Mouse (Mus musculus) kidney, adult 2 months (tissue): Measurements from ENCODE around the gene Map4k3. TPM values are rescaled to one million over a fixed set of nuclear protein-coding genes. Genes with fewer than 3 reads are reported as not detected.
"Not testable (repeated sequence)": the region's sequence is repeated elsewhere in the genome, so short reads cannot be mapped to it uniquely, and the experiment has no call there.

ENCODE experiments used
- DNase-seq: peaks from one replicate; pipeline ENCODE4 v3.0.0; 2021
- H3K27ac ChIP-seq: fragments of 200-500 bp; 2 replicates; pipeline ENCODE4 v1.5.1; 2012; ENCODE audit warnings: low read depth, low read length, control low read depth, inconsistent platforms; ENCODE audit not compliant: insufficient read depth
- H3K27me3 ChIP-seq: fragments of 200-500 bp; replicated peaks from 2 replicates; pipeline ENCODE4 v1.6.1; 2012; ENCODE audit warnings: mild to moderate bottlenecking, moderate library complexity, low read length, inconsistent platforms; ENCODE audit not compliant: control insufficient read depth, insufficient read depth
- H3K36me3 ChIP-seq: fragments of 200-500 bp; 2 replicates; pipeline ENCODE4 v1.6.1; 2012; ENCODE audit warnings: mild to moderate bottlenecking, moderate library complexity, low read length, inconsistent platforms; ENCODE audit not compliant: control insufficient read depth, insufficient read depth
- H3K4me1 ChIP-seq: fragments of 200-500 bp; 2 replicates; pipeline ENCODE4 v1.6.1; 2011; ENCODE audit warnings: low read length; ENCODE audit not compliant: control insufficient read depth, insufficient read depth
- H3K4me3 ChIP-seq: fragments of 200-500 bp; 2 replicates; pipeline ENCODE4 v1.5.1; 2011; ENCODE audit warnings: mild to moderate bottlenecking, low read depth, low read length, control low read depth; ENCODE audit not compliant: insufficient read depth
- CTCF ChIP-seq: fragments of 200-500 bp; conservative IDR thresholded peaks from 2 replicates; pipeline ENCODE4 v1.5.1; 2011; ENCODE audit warnings: low read depth, mild to moderate bottlenecking, control low read depth, low read length, moderate library complexity, mixed read lengths; ENCODE audit not compliant: insufficient read depth, insufficient read length
- POLR2A ChIP-seq: fragments of 200-500 bp; IDR thresholded peaks from one replicate; pipeline ENCODE4 v1.6.1; 2011; ENCODE audit warnings: low read depth, low read length, control low read depth
- WGBS: fragments of 180-500 bp; shearing (Covaris S2); methylation state at CpG from one replicate; pipeline ENCODE4 v1.1.7; 2018; 5-methylcytosine and 5-hydroxymethylcytosine counted together
- polyA plus RNA-seq: library from polyadenylated mRNA; depleted of rRNA; stranded (reverse); fragments of >200 nt; gene quantifications from 2 replicates; pipeline ENCODE4 v1.2.3, GENCODE M21; 2012; rRNA removed

The Map4k3 gene
- polyA plus RNA-seq, 1 experiment, result 19.4 TPM

GRCm38 (mm10) chr17:80546227-80546626 is 182.1 kb downstream of the Map4k3 start:
- Histone ChIP-seq H3K27me3 (no peaks in the 10 kb centered on the region), H3K4me1 (no peaks in the 10 kb centered on the region), H3K36me3 (no peaks in the 10 kb centered on the region), H3K27ac (no peak overlapping the region), H3K4me3 (no peak overlapping the region)
- TF ChIP-seq CTCF (no peak), POLR2A (no peak)
- DNase-seq, result no peak
- 84% methylated on average over 8 of the region's 8 CpGs for WGBS

GRCm38 (mm10) chr17:80543646-80544045 is 184.6 kb downstream of the Map4k3 start:
- 80% methylated on average over 20 of the region's 20 CpGs for WGBS
- no peaks in the 10 kb centered on the region for H3K27me3 ChIP-seq
- no peaks in the 10 kb centered on the region for H3K36me3 ChIP-seq
- H3K4me3 ChIP-seq, result no peak overlapping the region
- no peak for TF ChIP-seq POLR2A
- TF ChIP-seq CTCF, result no peak
- no peak for DNase-seq
- no peaks in the 10 kb centered on the region for H3K4me1 ChIP-seq
- H3K27ac ChIP-seq, result no peak overlapping the region

GRCm38 (mm10) chr17:80537136-80537535 is 191.1 kb downstream of the Map4k3 start:
- no peak for TF ChIP-seq POLR2A
- peak; percentile 38 for TF ChIP-seq CTCF
- Histone ChIP-seq H3K27ac (no peak overlapping the region), H3K36me3 (no peaks in the 10 kb centered on the region), H3K4me3 (no peak overlapping the region), H3K4me1 (no peaks in the 10 kb centered on the region), H3K27me3 (no peaks in the 10 kb centered on the region)
- no peak for DNase-seq
- WGBS, result 63% methylated on average over 6 of the region's 6 CpGs

GRCm38 (mm10) chr17:80535633-80536032 is 192.7 kb downstream of the Map4k3 start:
- Histone ChIP-seq H3K27me3 (no peaks in the 10 kb centered on the region), H3K4me3 (no peak overlapping the region), H3K27ac (no peak overlapping the region), H3K36me3 (no peaks in the 10 kb centered on the region), H3K4me1 (no peaks in the 10 kb centered on the region)
- no peak for TF ChIP-seq POLR2A
- no peak for TF ChIP-seq CTCF
- no peak for DNase-seq
- WGBS, result 66% methylated on average over 6 of the region's 6 CpGs

GRCm38 (mm10) chr17:80531351-80531750 is 196.9 kb downstream of the Map4k3 start:
- H3K4me1 ChIP-seq, DNase-seq, H3K27me3 ChIP-seq, H3K27ac ChIP-seq, H3K4me3 ChIP-seq, H3K36me3 ChIP-seq: not testable (repeated sequence)
- WGBS, result 50% methylated on average over 2 of the region's 2 CpGs

Other genes starting within 250 kb of the Map4k3 start
- 3.7 and 4.9 TPM in 2 replicates for gene Sos1, start 248.0 kb downstream of the Map4k3 start, polyA plus RNA-seq
- gene Cdkl4, start 150.7 kb downstream of the Map4k3 start, polyA plus RNA-seq, result 0.19 and 0.34 TPM in 2 replicates
- 19.9 and 25.9 TPM in 2 replicates for gene Tmem178, start 216.1 kb upstream of the Map4k3 start, polyA plus RNA-seq